Mouse (Mus musculus): ENCODE data around the gene Pdk2.

Gene Pdk2

DNA sequence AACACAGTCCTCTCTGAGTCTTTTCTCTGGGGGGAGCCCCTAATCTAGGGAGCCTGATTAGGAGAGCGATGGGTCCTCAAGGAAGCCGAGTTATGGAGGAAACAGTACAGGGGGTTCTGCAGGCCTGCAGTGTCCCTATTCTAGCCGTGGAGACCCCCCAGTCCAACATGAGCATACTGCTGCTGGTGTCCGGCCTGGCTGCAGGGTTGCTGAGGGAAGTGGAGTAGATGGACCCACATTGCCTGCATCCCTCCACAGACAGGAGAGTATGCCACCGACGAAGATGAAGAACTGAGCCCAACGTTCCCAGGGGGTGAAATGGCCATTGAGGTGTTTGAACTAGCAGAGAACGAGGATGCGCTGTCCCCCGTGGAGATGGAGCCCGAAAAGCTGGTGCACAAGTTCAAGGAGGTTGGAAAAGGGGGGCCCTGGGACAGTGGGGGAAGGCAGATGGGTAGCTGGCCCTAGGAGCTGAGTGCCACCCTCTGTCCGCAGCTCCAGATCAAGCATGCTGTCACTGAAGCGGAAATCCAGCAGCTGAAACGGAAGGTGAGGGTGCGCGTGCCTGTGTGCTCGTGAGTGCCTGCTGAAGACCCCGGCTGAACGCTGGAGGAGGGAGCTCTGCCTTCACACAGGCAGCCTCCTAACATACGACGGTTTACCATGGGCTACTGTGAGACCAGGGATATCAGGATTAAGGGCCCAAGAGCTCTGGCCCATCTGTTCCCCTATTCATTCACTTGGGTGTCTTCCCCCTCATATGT lies 39.4 kb downstream of the Pdk2 start:
- no peak for DNase-seq

DNA sequence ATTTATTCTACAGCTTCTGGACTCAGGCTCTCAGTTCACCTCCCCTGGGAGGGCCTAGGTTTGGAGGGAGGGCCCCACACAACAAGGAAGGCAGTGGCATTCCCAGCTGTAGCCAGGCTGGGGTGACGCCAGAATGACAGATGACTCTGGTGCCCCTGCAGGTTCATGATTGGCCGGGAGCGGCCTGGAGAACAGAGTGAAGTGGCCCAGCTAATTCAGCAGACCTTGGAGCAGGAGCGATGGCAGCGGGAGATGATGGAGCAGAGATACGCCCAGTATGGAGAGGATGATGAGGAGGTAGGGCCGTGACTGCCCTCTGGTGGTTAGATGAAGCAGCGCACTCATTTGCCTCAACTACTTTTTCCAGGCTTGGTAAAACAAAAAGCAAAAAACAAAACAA lies 40.1 kb downstream of the Pdk2 start:
- peak; percentile 77 for DNase-seq

DNA sequence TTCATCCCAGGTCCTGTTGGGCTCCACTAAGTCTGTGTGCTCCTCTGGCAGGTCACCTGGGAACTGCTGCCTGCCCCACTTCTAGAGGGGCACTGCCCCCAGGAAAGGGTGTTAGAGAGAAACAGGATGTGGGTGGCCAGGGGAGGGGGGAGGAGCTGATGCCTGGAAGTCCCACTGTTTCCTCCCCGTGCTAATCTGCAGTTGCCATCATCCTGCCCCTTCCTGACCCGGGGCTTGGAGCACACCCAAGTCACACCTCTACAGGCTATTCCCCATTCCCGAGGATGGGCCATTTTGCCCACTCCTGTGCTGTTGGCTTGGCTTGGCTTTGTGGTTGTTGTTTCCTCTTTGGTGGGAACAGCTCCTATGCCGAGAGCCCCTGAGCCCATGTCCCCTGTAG lies 40.6 kb downstream of the Pdk2 start:
- peak; percentile 77 for DNase-seq

DNA sequence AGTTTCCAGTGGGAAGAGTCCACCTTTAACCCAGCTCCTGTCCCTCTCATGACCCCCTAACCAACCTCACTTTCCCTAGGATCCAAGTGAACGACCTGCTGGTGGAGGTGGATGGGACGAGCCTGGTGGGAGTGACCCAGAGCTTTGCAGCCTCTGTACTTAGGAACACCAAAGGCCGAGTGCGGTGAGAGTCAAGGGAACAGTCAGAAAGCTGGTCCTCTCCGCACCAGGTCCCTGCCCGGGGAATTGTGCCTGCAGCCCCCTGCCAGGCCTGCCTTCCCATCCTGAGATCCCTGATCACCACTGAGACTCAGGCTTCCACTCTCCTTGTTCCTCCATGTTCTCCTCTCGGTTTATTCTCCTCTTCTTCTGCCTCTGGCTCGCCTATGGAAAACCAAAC lies 41.0 kb downstream of the Pdk2 start:
- DNase-seq, result peak; percentile 28

DNA sequence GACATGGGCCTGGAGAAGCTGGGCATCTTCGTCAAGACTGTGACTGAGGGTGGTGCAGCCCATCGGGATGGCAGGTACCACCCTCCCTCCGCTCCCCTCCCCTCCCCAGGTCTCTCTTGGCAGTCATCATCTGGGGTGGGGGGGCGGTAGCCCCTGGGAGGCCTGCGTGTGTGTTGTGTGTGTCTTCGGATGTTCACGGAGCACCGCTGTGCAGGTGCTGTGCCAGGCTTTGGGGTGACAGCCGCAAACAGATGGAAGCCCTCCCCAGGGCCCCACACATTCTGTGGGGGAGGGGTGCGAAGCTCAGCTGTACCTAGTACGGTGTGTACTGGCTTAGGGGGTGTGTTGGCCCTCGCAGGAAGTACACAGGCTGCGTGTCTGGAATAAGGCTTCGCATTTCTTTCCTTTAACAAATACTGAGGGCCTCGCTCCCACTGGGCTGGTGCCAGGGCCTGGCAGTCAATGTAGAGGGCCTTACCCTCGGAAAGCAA lies 43.1 kb downstream of the Pdk2 start:
- DNase-seq, result peak; percentile 93

DNA sequence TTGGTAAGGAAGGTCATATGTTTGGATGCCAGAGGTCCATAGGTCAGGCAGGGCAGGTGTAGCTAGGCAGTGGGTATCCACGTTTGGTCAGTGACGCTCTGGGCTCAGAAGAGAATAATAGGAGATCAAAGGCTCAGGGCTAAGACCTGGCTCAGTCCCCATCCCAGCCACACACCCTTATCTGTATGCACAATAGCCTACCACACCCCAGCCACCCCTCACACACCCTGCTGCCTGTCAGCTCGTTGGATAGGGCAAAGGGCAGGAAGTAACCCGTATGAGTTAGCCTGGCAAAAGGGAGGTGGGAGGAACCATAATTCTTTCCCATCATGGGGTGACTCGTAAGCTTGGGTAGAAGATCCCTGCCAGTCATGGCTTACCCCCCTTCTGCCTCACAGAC lies 43.6 kb downstream of the Pdk2 start:
- DNase-seq, result no peak

DNA sequence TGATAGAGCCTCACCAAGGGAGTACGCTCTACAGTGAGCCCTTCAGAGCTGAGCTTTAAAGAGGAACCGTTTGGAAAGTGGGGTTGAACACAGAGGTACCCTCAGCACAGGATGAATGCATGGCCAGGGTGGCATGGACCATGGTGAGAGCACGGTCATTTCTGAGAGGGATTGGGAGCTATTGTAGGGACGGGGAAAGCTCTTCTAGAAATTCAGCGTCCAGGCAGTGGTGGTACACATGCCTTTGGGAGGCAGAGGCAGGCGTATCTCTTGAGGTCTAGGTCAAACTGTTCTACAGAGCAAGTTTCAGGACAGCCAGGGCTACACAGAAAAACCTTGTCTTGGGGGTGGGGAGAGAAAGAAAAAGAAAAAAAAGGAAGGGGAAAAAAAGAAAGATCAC lies 44.2 kb downstream of the Pdk2 start:
- DNase-seq, result no peak

DNA sequence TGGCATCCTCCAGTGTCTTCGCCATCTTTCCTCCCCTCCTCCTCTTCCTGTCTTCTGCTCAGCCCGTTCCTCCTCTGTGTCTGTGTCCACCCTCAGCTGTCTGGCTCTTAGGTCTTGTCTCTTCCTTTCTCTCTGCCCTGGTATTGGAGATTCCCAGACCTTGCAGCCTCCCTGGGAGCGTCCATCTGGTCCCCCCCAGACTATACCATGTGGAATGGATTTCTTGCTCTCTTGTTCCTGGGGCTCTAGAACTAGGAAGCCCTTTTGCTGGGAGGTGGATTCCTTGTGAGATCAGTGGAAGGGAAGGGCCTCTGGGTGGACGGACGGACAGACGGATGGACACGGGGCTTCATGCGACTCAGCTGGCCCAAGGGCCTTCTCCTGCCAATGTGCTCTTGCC lies 45.1 kb downstream of the Pdk2 start:
- DNase-seq, result no peak

DNA sequence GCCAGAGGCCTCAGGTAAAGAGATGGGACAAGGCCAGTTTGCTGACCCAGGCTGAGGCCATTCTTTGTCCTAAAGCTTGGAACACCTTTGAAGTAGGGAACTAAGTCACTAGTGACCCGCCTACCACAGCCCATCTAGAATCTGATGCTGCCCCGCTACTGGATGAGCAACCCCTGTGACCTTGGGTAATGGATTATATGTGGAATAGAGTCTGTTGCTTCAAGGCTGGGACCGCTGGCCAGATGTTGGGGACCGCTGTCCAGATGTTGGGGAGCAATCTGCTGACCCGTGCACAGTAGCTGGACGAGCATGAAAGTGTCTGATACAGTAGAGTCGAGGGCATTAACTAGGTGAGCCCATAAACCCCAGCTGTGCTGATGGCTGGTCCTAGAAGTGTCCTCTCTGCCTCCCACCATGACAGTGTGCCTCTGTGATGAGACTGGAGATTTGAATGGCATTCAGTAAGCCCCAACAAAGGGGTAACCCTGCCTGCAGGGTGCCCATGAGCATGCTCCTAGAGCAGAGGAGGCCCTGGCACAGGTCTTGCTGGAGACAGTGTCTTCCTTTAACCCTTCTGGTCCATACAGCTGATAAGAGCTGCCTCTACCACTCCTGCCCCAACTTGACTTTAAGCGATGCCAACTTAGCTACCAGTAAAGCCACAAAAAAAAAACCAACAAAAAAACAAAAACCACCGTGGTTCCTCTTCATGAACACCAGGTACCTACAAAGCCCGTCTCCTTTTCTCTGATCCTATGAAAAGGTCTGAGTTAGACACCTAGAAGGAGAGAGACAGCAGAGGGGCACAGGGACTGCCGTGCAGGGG lies 46.0 kb downstream of the Pdk2 start:
- no peak for DNase-seq

DNA sequence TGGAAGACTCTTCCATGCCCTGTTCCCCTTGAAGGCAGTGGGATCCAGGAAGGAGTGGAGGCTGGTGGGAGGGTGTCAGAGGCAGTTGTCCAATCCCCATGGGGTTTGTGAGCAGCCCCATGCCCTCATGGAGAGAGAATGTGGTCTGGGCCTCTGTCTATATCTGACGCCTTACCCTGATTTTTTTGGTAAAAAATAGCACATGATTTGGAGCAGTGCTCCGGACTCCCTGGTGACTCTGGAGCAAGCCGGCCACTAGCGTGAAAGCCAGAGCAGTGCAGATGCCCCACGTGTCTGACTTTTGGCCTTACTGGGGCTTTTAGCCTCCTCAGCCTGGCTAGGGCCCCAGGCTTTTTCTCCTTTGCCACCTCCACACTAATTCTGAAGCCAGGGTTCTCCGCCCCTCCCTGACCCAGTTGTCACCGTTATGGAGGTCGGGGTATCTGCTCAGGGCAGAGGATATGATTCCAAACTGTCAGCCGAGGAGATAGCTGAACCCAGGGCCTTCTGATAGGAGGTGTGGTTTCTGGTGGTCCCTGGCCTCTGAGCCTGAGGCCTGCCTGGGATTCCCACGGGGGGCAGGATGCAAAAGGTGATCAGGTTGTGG lies 46.8 kb downstream of the Pdk2 start:
- DNase-seq, result no peak

DNA sequence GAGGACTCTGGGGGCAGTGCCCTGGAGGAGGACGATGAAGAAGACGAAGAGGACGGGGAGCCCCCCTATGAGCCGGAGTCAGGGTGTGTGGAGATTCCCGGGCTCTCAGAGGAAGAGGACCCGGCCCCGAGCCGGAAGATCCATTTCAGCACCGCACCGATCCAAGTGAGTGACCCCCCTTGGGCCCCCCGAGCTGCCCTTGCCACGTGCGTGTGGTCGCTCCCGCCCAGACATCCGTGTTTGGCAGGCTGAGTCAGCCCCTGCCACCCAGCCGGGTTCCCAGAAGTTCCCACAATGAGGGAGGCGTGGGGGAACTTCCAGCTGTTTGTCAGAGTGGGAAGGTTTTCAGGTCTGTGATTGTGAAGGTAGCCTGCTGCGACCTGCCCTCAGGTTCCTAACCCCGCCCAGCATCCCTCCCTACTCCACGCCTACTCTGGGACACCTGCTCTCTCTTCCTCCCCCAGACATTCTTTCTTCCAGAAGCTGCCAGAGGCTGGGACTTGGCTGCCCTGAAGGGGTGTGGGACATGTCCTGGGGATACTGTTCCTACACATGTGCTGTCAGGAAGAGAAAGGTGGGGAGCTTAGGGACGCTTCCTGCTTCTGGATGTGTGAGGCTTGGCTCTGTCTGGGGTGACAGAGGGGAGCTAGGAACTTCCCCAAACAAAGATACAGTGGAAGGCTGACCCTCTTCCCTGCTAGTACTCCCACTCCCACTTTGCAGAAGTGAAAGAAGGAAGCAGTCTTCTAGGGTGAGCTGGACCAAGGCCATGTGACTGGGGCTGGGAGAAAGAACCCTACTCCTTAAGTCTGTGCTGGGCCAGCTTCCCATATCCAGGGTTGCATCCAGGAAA lies 48.2 kb downstream of the Pdk2 start:
- DNase-seq, result peak; percentile 65

DNA sequence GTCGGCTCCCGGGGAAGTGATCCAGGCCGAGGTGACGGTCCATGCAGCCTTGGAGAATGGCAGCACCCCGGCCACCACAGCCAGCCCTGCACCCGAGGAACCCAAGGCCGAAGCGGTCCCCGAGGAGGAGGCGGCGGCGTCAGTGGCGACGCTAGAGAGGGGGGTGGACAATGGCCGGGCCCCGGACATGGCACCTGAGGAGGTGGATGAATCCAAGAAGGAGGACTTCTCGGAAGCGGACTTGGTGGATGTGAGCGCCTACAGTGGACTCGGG lies 48.7 kb downstream of the Pdk2 start:
- DNase-seq, result no peak

DNA sequence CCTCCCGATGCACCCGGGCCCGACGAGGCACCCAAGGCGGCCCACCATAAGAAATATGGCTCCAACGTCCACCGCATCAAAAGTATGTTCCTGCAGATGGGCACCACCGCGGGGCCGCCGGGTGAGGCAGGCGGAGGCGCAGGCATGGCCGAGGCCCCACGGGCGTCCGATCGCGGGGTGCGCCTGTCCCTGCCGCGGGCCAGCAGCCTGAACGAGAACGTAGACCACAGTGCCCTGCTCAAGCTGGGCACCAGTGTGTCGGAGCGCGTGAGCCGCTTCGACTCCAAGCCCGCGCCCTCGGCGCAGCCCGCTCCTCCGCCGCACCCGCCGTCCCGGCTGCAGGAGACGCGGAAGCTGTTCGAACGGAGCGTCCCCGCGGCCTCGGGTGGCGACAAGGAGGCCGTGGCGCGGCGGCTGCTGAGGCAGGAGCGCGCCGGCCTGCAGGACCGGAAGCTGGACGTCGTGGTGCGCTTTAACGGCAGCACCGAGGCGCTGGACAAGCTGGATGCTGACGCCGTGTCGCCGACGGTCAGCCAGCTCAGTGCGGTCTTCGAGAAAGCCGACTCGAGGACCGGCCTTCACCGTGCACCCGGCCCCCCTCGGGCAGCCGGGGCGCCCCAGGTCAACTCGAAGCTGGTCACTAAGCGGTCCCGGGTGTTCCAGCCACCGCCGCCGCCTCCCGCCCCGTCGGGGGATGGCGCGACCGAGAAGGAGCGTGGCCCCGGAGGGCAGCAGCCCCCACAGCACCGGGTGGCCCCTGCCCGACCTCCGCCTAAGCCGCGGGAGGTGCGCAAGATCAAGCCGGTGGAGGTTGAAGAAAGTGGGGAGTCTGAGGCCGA lies 49.3 kb downstream of the Pdk2 start:
- DNase-seq, result peak; percentile 72

DNA sequence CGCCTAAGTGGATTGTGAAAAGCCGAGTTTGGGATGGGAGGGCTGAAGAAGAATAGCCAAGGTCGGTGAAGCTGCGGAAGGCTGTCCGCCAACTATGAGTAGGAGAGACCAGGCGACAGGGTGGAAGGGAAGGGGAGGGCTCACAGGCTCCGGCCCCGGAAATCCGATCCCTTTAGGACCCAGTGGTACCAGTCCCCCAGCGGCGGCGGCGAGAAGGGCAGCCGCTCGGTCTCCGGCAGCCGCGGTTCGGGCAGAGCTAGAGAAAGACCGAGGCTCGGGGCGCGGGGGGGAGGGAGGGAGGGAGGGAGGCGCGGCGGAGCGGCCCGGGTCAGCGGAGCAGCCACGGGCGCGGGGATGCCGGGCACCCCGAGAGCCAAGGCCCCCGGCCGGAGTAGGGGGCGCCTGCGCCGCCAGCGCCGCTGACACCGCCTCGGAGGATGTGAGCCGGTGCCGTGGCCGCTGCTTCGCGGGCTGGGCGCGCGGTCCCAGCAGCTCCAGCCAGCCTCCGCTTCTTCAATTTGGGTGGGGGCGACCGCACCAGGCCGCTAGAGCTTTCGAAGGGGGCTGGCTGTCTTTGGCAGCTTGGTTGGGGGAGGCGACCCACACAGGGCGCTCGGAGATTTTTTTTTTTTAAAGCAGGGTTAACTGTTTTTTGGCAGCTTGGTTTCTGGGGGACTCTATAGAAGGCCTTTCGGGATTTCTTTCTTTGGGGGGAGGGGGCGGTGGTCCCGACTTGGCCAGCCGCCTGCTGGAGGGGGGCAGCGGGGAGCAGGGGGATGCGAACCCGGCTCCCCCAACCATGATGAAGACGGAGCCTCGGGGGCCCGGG lies 50.2 kb downstream of the Pdk2 start, which contains the start of gene Ppp1r9b:
Gene Ppp1r9b (plus strand): TSS at position 287 of the 829 bp plus-strand sequence.
- peak; percentile 94 for DNase-seq

DNA sequence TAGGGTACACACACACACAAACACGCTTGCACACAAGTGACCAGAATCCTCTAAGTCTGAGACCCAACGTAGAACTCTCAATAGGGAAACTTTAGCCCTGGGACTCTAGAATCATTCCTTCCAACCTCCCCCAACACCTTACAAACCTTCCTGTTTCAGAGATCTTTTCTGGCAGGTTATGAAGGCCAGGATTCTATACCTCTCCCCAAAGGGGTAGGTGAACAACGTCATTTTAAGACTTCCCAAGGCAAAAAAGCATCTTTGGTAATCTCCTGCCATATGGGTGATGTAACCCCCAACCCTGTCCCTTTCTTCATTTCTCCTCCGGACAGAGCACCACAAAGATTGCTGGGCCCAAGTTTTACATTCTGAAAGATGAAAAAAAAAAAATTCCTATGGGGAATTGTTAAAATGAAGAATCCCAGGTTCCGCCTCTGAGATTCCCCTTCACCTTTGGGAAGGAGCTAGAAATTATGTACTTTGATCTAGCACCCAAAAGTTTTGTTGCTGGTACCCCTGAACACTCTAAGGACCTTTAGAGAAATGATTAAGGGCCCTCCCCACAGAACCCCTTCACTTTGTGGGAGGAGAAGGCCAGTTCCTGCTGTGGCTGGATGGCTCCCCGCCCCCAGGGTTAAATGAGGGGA lies 50.9 kb downstream of the Pdk2 start:
- no peak for DNase-seq

DNA sequence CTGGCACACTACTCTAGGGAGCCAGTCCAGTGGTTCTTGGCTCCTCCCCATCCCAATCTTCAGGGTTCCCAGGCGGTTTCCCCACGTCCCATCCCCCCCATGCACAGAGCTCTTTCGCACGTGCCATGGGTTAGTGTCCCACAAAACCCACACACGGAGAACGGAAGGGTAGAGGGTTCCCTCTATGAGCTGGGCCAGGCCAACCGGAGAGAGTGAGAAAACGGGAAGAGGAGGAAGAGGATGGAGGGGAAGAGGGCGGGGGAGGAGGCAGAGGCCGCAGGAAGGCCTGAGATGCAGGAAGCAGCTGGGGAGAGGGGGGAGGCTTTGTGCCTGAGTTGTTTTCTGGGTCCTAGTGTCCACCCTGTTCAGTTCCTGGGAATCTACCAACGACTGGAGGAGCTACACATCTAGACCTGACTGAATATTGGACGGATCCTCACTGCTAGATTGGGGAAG lies 51.6 kb downstream of the Pdk2 start:
- DNase-seq, result peak; percentile 81

DNA sequence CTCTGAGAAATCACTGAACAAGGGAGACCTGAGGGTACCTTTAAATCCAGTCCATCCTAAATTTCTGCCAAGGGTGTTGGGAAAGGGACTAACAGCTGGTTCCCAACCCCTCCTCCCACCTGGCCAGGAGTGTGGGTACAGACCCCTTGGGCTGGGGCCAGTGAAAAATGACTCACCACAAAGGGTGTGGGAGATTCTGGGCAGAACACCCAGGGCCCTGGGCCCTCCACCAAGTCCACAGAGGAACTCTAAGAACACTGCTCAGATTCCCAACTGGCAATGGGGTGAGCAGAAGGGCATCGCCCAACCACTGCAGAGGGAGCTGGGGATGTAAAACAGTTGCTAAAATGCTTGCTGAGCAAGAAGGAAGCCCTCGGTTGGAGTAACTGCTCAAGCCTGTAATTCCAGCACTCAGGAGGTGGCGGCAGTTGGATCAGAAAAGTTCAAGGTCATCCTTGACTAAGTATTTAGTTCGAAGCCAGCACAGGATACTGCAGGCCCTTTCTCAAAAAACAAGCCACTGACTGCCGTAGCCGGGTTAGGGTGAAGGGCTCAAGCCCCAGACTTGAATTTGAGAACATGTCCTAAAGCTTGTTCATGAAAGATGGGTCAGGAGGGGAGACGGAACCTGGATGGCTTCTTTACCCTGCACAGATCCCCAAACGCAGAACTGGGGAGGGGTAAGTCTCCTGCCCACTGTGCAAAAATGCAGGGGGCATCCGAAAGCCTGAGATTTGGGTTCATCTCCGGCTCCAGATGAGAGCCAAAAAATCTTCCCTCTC lies 52.2 kb downstream of the Pdk2 start:
- peak; percentile 47 for DNase-seq

DNA sequence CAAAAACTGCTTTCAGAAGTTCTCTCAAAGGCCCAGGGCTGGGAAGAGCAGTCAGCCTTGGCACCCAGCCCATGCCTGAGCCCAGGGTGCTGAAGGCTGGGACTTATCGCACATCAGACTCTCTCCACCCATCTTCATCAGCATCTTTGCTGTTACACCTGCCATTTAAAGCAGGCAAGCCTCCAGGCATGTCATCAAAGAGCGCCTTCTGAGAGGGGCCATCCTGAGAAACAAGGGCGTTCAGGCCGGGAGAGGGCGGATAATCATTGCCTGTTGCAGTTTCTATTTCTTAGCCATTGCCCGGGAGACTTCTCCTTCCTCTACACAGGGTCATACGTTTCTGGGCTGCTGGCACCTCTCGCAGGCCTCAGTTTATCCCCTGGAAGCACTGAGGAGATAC lies 53.3 kb downstream of the Pdk2 start:
- DNase-seq, result no peak

DNA sequence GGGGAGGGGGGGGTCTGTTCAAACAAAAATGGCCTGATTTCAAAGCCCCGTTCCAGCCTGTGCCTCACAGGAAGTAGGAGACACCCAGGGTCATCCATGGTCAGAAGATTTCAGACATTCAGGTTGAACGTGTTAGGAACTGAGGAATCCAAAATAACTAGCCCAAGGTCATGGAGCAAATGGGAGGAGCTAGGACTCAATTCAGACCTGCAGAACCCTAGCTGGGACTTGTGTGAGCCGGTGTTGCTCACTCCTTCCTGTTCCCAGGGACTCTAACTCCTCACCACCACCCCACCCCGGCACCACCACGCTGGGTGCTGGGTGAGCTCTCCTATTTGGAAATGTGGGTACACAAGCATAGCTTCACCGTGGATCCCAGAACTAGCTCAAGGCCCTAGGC lies 53.8 kb downstream of the Pdk2 start:
- no peak for DNase-seq

DNA sequence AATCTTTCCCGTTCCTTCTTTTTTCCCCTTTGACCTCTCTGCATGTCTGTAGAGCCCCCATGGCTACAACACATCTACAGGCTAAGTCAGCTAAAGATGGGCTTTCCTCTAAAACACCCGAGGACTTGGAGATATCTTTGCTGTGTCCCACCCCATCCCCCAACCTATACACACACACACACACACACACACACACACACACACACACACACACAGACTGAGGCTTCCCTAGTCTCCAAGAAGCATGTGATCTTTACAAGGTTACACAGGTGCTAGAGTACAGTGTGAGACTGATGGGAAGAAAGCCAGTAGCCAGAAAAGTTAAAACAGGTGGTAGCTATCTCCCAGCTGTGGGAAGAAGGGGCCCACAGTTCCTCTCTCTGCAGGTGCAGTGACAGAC lies 54.7 kb downstream of the Pdk2 start:
- DNase-seq, result no peak
